Mouse (Mus musculus) E14TG2a.4 (cell line): Measurements from ENCODE around the gene Cacna1h.

Source experiments
- H3K27me3 ChIP-seq: 2 replicates; pipeline ENCODE4 v1.6.1; 2014; ENCODE audit warnings: low read length, control low read depth; ENCODE audit not compliant: insufficient read depth
- H3K36me3 ChIP-seq: 2 replicates; pipeline ENCODE4 v1.6.1; 2014; ENCODE audit warnings: low read length, control low read depth; ENCODE audit not compliant: insufficient read depth
- H3K4me1 ChIP-seq: replicated peaks from 2 replicates; pipeline ENCODE4 v1.6.1; 2014; ENCODE audit warnings: low read depth, low read length, control low read depth
- H3K4me3 ChIP-seq: replicated peaks from 2 replicates; pipeline ENCODE4 v1.5.1; 2014; ENCODE audit warnings: mild to moderate bottlenecking, low read length
- H3K9me3 ChIP-seq: 2 replicates; pipeline ENCODE4 v1.6.1; 2014; ENCODE audit warnings: low read length, control low read depth
- CTCF ChIP-seq: conservative IDR thresholded peaks from 2 replicates; pipeline ENCODE4 v1.5.1; 2014; ENCODE audit warnings: low read length
- NANOG ChIP-seq: IDR thresholded peaks from 2 replicates; pipeline ENCODE4 v1.6.1; 2014; ENCODE audit warnings: borderline replicate concordance, low read length, mixed read lengths
- POU5F1 ChIP-seq: IDR thresholded peaks from 2 replicates; pipeline ENCODE4 v1.6.1; 2014; ENCODE audit warnings: low read length, borderline replicate concordance

Cacna1h gene

GRCm38 (mm10) chr17:25345462-25345861 lies 88.1 kb downstream of the Cacna1h start, which contains the start of gene Tpsab1:
Tpsab1 (minus strand) TSS chr17:25345562.
- Histone ChIP-seq H3K36me3 (no peaks in the 10 kb centered on the region), H3K4me1 (no peaks in the 10 kb centered on the region), H3K9me3 (no peaks in the 10 kb centered on the region), H3K27me3 (no peaks in the 10 kb centered on the region), H3K4me3 (no peak within 1 kb of the TSS)
- TF ChIP-seq CTCF: no peak
- TF ChIP-seq POU5F1: no peak
- no peak for TF ChIP-seq NANOG

GRCm38 (mm10) chr17:25341490-25341889 lies 92.1 kb downstream of the Cacna1h start:
- Histone ChIP-seq H3K4me3 (no peak overlapping the region), H3K36me3 (no peaks in the 10 kb centered on the region), H3K4me1 (no peaks in the 10 kb centered on the region), H3K27me3 (no peaks in the 10 kb centered on the region), H3K9me3 (no peaks in the 10 kb centered on the region)
- TF ChIP-seq NANOG: no peak
- TF ChIP-seq POU5F1: no peak
- no peak for TF ChIP-seq CTCF

GRCm38 (mm10) chr17:25340003-25340402 lies 93.6 kb downstream of the Cacna1h start:
- TF ChIP-seq NANOG (no peak), POU5F1 (no peak), CTCF (no peak)
- H3K4me1 ChIP-seq: no peaks in the 10 kb centered on the region
- no peaks in the 10 kb centered on the region for H3K9me3 ChIP-seq
- peaks cover 5% of the 10 kb centered on the region for H3K27me3 ChIP-seq
- no peak overlapping the region for H3K4me3 ChIP-seq
- no peaks in the 10 kb centered on the region for H3K36me3 ChIP-seq

GRCm38 (mm10) chr17:25338218-25338617 lies 95.4 kb downstream of the Cacna1h start:
- Histone ChIP-seq H3K27me3 (peaks cover 16% of the 10 kb centered on the region), H3K4me3 (no peak overlapping the region), H3K36me3 (no peaks in the 10 kb centered on the region), H3K4me1 (no peaks in the 10 kb centered on the region), H3K9me3 (no peaks in the 10 kb centered on the region)
- TF ChIP-seq CTCF: no peak
- TF ChIP-seq POU5F1: no peak
- no peak for TF ChIP-seq NANOG

GRCm38 (mm10) chr17:25333943-25334342 lies 99.6 kb downstream of the Cacna1h start:
- Histone ChIP-seq H3K27me3 (peaks cover 30% of the 10 kb centered on the region), H3K4me1 (no peaks in the 10 kb centered on the region), H3K36me3 (no peaks in the 10 kb centered on the region), H3K9me3 (no peaks in the 10 kb centered on the region), H3K4me3 (no peak overlapping the region)
- TF ChIP-seq CTCF (peak; percentile 94), POU5F1 (no peak), NANOG (no peak)

- Histone ChIP-seq H3K4me3 (no peak overlapping the region), H3K36me3 (no peaks in the 10 kb centered on the region), H3K4me1 (no peaks in the 10 kb centered on the region), H3K27me3 (peaks cover 31% of the 10 kb centered on the region), H3K9me3 (no peaks in the 10 kb centered on the region)
- TF ChIP-seq CTCF (no peak), POU5F1 (no peak), NANOG (no peak)
Observed at GRCm38 (mm10) chr17:25332321-25332720, 101.3 kb downstream of the Cacna1h start.
